Mouse (Mus musculus) layer of hippocampus, adult 18-20 months (tissue): Measurements from ENCODE around the gene Trim62. TPM values are rescaled to one million over a fixed set of nuclear protein-coding genes. Genes with fewer than 3 reads are reported as not detected.

Experiments used
- DNase-seq, 2 experiments: peaks; one replicate each; pipeline ENCODE4 v3.0.0; 2022; ENCODE audit warnings: low spot score in 2 of 2
- total RNA-seq, 2 experiments: library from RNA; stranded (reverse); gene quantifications; 2 replicates each; pipeline ENCODE4 v1.2.3; 2021

The Trim62 gene
- total RNA-seq, 2 experiments from 2014 or later = 14.8 to 15.6 TPM

- DNase-seq = peak; percentile 44 to 60
Measured at GRCm38 (mm10) chr4:128908586-128909377, 25.4 kb downstream of the Trim62 start.

GRCm38 (mm10) chr4:128909378-128909831 is 26.0 kb downstream of the Trim62 start:
- DNase-seq = no peak

GRCm38 (mm10) chr4:128910276-128911063 is 27.1 kb downstream of the Trim62 start:
- DNase-seq = no peak

- DNase-seq = no peak
Measured at GRCm38 (mm10) chr4:128912085-128912484, 28.7 kb downstream of the Trim62 start.

- no peak for DNase-seq
Measured at GRCm38 (mm10) chr4:128913794-128914193, 30.4 kb downstream of the Trim62 start.

DNA sequence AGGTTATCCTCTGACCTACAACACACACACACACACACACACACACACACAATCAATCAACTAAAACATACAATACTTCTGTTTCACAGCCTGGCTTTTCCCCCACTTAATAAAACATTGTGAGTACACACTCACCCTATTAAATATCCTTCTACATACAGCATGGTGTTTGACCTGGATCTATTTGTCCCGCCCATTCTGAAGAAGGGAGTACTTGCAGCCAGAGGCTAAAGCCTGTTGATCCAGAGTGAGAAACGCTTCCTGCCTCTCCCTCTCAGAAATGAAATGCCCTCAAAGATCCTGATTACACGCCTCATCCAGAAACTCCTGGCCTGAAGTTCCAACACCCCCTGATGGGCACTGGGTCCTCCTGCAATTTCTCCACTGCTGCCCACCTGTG is 33.7 kb downstream of the Trim62 start:
- no peak for DNase-seq

DNA sequence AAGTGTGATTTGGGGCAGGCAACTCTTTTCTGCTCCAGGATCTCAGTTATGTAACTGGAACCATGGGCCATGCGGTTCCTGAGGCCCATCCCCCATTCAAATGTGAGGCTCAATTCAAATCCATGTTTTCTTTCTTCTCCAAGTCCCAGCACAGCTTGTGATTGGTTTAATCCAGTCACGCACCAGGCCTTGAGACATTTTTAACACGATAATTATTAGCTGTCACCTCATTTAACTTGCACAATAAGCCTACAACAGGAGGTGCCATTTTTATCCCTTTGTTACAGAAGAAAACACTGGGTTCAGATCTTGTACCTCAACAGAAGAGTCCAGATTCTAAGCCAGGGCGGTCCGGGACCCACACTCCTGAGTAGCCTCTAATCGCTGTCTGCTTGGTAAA is 34.4 kb downstream of the Trim62 start:
- no peak for DNase-seq

DNA sequence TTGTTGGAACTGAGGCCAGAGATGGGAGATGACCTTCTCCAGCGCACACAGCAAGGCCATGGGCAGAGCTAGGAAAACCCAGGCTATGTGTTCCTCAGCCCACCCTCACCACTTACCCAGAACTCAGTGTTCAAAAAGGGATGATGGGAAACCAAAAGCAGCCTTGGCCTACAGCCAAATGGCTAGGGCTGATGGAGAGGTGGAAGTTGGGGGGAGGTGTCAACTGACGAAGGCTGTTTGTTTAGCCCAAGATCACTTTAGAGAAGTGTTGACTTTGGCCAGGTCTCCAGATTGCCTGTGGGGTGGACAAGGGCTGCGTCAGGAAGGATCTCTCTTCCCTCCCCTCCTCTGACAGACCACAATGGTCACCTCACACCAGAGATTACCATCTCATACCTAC is 34.8 kb downstream of the Trim62 start:
- DNase-seq = no peak

GRCm38 (mm10) chr4:128919106-128919505 is 35.7 kb downstream of the Trim62 start:
- DNase-seq = no peak

GRCm38 (mm10) chr4:128923603-128924002 is 40.2 kb downstream of the Trim62 start:
- no peak for DNase-seq

GRCm38 (mm10) chr4:128924841-128925606 is 41.6 kb downstream of the Trim62 start:
- DNase-seq = peak; percentile 80 to 91

- DNase-seq = no peak
Measured at GRCm38 (mm10) chr4:128932783-128933182, 49.4 kb downstream of the Trim62 start.

- DNase-seq = no peak
Measured at GRCm38 (mm10) chr4:128935595-128935994, 52.2 kb downstream of the Trim62 start.

DNA sequence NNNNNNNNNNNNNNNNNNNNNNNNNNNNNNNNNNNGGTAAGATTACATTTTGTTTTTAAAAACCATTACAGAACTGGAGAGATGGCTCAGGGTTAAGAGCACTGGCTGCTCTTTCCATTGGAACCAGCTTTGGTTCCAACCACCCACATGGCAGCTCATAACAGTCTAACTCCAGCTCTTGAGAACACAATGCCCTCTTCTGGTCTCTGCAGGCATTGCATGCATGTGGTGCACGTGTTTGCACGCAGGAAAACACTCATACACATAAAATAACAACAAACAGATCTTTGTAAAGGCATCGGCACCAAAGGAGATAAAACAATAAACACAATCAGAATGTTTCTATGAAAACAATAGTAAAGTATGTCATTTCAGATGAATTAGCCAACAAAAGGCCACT is 59.0 kb downstream of the Trim62 start:
- no peak for DNase-seq

DNA sequence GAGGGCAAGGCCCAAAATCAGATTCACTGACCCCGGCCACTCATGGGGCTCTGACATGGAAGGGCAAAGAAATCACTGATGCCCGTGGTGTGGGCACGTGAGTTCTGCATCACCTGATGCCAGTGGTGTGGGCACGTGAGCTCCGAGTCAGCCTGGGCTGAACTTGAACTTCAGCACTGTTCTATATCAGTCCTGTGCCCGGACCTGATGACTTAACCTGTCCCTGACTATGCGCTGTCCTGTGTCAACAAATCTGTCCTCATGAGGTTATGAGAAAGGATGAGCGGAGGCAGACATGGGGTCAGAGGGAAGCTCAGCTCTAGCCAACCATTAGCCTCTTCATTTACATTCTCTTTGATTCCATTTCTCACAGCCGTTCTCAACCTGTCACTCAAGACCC is 63.4 kb downstream of the Trim62 start:
- no peak for DNase-seq

DNA sequence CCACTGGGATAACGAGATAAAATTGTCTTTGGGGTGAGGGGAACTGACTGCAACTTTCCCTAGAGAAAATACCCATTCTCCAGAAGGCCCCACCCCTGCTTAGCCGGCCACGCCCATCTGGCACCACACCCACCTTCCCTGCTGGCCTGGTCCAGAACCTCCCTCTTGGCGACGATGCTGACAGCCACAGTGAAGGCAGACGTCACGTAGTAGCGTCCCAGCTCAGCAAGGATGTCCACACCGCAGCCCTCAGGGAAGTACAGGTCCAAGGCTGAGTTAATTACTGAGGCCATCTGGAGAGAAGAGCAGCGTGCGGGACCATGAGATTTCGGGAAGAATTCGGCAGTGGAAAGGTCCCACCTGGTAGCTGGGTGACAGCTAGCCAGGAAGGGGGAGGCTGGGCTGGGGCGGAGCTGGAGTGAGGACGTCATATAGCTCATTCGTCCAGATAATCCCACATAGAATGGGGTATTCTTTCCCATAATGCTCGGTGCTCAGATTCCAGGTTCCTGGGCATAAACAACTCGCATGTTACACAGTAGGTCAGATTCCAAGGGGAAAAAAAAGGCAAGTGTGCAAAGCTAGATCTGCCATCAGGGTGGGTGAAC is 64.0 kb downstream of the Trim62 start:
- DNase-seq = no peak

- DNase-seq = no peak
Measured at GRCm38 (mm10) chr4:128948137-128948674, 64.8 kb downstream of the Trim62 start.

GRCm38 (mm10) chr4:128949470-128950005 is 66.2 kb downstream of the Trim62 start:
- no peak for DNase-seq

DNA sequence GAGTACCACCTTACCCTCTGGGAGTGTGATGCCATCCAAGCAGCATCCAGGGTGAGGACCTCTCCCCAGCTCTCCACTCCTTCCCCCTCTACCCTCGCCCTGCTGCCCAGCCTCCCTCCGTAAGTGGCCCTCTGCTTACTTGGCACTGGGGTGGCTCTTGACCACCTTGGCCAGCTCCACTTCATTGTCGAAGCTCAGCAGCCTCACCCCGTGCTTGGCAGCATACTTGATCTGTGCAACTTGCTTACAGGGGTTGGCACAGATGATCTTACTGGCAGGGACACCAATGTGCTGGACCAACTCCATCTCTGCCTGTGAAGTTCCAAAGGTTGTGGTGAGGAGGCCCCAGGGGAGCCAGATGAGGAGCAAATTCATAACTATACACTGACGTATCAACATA is 67.1 kb downstream of the Trim62 start:
- DNase-seq = no peak

GRCm38 (mm10) chr4:128953851-128954250 is 70.5 kb downstream of the Trim62 start:
- DNase-seq = no peak
